Mouse (Mus musculus) stomach, postnatal 0 days (tissue): ENCODE measurements at regions not wholly inside any gene's neighbourhood (a gene's known extent, or its start where the extent isn't known, plus 50 kb on each side); places are given as distances from the start of the nearest gene placed in this dataset.

Source experiments
- CTCF ChIP-seq: IDR thresholded peaks from 2 replicates; pipeline ENCODE4 v1.5.1; 2016; ENCODE audit warnings: antibody characterized with exemption, low read depth, mild to moderate bottlenecking, moderate library complexity
- EP300 ChIP-seq: optimal IDR thresholded peaks from 2 replicates; pipeline ENCODE3; 2016; ENCODE audit warnings: antibody characterized with exemption

DNA sequence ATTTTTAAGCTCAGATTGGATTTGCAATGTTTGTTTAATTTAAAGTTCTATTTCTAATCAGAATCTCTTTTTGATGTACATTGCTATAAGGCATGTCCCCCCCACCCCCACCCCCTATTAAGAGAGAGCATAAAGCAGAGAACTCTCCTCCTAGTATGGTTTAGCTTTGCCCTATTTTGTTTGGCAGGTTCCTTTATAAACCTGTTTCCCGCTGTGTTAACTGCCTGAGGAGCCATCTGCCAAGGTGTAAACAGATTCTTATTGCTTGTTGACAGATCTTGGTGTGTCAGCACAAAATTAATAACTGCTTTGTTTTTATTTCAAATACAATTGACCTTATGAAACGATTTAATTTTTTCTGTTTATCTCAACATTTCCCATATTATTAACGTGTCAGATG, 200.3 kb upstream of the Fut9 start:
- TF ChIP-seq CTCF, result no peak
- no peak for TF ChIP-seq EP300
